Mouse (Mus musculus) left cerebral cortex, postnatal 14 days (tissue): ENCODE measurements at regions not wholly inside any gene's neighbourhood (a gene's known extent, or its start where the extent isn't known, plus 50 kb on each side); places are given as distances from the start of the nearest gene placed in this dataset.

Experiments
- DNase-seq, 2 experiments: peaks; one replicate each; pipeline ENCODE4 v3.0.0; 2021 to 2022; ENCODE audit warnings: low spot score in 2 of 2, mixed read lengths in 1 of 2
- intact Hi-C: fragments of 180-260 bp; cut with DNase I; formaldehyde crosslinking; loops from one replicate; pipeline ENCODE4 v1.15.1; 2025

DNA sequence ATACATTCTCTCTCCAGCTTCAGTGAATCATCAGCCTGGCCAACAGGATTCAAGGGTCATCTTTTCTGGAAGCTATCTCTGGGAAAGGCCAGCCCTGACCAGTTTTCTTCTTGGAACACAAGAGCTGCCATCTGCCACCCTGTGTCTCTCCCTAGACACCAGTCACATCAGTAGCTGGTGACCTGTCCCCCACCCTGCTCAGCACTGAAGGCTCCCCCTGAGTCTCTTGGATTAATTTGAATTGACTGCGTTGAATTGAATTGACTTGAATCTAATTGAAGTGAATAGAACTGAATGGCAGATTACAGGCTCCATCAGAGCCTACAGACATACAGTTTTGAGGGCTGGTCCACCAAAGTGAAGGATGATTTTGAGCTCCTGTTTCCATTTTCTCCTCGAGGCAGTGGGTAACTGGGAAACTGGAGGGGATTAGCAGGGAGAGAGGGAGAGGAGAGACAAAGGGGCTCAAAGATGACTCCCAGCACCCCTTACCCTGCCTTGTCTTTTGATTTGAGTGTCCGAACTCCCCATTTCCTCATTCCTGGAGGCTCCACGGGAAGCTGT is 133.4 kb upstream of the Tle3 start:
- intact Hi-C loops, result no loop called here
- DNase-seq, result no peak

GRCm38 (mm10) chr9:61239328-61239727 is 132.8 kb upstream of the Tle3 start:
- intact Hi-C loops, result no loop called here
- DNase-seq, result no peak

GRCm38 (mm10) chr9:61241442-61241841 is 130.7 kb upstream of the Tle3 start:
- no peak for DNase-seq
- intact Hi-C loops, result no loop called here

DNA sequence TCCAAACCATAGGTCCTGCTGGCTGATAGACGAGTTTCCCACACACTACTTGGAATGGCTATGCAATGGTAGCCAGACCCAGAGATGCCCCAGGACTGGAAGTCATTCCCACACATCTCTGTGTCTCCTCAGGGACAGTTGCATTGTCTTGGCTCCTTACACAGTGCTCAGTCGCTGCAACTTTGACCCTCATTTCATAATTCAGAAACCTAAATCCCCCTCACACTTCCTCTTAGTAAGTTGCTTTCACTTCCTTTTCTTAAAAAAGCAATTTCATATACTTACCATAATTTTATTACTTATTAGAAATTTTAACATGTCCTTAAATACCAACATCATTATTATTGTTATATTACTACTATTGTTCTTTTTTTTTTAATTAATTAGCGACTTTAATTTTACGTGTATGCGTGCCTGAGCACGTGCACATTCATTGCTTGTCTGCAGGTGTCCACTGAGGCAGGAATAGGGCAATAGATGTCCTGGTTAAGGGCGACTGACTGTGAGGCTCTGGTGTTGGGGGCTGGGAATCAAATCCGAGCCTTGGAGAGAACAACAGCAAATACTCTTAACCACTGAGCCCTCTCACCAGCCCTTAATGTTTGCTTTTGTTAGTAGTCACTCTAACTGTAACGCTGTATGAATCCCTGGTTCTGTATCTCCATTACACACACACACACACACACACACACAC is 129.9 kb upstream of the Tle3 start:
- DNase-seq, result no peak
- intact Hi-C loops, result no loop called here

DNA sequence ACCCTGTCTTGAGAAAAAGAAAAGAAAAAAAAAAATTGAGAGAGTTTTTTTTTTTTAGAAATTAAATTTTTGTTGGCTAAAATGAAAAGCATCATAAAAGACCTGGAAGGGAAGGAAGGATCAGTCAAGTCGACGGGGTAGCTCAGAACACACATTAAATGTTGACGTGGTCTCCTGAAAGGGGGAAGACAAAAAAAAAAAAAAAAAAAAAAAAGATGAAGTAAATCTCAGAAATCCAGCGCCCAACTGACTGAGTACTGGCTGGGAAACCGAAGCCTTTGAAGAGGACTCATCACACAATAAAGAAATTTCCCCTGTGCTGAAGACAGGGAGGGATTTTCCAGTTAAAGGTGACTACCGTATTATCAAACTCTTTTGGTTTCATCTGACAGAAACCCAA is 128.9 kb upstream of the Tle3 start:
- no peak for DNase-seq
- intact Hi-C loops, result no loop called here

DNA sequence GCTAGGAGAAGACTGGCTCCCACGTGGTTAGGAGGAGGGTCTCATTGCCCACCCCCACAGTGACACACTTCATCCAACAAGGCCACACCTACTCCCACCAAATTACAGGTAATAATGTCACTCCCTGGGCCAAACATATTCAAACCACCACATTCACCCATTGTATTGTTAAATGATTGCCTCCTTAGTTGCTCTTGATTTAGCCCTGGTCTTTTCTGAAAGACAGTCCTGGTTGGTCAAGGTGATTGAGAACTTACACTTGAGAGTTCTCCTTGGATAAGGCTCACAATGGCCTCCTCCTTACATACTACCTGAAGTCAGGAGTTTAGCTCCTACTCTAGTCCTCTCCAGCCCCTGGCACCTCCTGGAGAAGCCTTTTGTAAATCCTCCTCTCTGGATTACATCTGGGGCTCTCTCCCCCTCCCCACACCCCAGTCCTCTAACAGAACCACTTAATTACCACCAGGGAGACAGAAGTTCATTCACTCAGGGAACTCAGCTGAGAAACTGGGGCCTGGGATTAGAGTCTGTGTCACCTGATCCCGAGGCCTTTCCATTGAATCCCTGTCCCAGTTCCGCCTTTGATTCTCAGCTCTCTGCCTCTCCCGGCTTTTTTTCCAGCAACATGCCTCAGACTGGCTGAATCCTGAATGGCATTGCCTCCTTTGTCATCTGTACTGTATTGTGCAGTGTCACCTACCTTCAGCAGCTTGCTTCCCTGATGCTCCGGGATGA is 122.3 kb upstream of the Tle3 start:
- DNase-seq, result no peak
- intact Hi-C loops, result no loop called here

DNA sequence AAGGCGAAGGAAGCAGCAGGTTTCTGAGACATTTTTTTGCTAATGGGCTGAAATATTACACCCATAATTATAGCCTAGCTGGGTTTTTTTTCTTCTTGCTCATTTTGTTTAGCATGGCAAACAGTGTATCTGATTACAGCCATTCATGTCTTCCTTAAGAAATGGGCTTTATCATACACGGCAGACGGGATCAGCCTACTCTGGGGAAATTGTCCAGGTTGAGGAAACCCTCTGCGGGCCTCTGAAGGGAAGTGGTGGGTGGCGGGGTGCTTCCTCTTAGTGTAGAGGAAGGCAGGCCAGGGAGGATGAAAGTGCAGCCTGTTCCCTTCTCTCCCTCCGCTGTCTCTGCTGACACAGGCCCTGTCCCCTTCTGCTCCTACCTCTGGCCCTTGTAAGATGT is 120.6 kb upstream of the Tle3 start:
- peak in 1 of 2 experiments; percentile 33 for DNase-seq
- intact Hi-C loops, result no loop called here

- DNase-seq, result no peak
- intact Hi-C loops, result no loop called here
Observed at GRCm38 (mm10) chr9:61253761-61254160, 118.4 kb upstream of the Tle3 start.

- intact Hi-C loops, result no loop called here
- no peak for DNase-seq
Observed at GRCm38 (mm10) chr9:61257488-61257887, 114.7 kb upstream of the Tle3 start.

DNA sequence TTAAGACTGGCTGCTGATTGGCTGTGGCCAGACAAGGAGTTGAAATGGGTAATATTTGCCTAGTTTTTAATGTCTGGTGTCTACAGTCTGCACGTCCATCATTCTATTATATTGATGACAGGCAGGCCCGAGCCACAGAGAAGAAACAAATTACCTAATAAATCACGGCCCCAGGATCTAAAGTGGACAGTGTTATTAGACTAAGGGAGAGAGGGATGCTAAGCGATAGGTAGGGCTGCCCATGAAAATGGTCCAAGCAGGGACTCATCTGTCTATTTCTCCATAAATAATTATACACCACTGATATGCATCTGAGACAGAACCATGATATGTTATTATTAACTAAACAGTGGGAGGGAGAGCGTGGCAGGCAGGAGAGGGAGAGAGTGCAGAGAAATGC is 114.1 kb upstream of the Tle3 start:
- intact Hi-C loops, result no loop called here

DNA sequence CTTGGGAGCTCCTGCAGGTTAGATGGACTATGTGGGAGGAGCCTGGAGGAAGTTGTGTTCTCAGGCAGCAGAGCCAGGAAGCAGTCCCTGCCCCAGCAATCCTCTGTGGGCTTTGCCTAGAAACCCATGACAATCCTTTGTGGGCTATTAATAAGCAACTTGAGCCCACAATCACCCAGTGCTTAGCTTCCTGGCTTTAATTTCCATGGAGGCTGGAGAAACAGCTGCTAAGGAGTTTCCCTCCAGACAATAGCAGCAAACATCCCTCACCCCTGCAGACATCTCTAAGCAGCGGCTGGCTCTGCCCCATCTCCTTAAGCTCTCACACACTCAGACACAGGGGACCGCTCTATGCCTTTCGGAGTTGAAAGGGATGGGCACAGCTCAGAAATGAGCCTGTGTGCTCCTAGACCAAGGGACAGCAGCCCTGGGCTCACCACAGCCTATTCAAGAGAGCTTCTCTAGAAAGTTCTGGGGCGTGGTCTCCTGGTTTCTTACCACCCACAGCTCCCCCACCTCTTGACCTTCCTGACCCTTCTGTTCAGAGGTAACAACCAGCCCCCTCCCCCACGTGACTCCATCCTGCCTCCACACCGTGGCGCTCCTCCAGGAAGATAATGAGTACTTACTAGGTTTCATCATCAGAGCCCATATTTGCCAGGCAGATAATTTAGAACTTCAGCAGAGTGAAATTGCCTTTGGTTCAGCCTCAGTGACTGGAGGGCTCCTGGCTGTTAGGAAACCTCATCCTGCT is 112.6 kb upstream of the Tle3 start:
- intact Hi-C loops, result no loop called here
- DNase-seq, result no peak

More for the DNA sequence above, 114.1 kb upstream of the Tle3 start:
- no peak for DNase-seq

GRCm38 (mm10) chr9:61261263-61261662 is 110.9 kb upstream of the Tle3 start:
- intact Hi-C loops, result no loop called here
- no peak for DNase-seq

GRCm38 (mm10) chr9:61261739-61262333 is 110.3 kb upstream of the Tle3 start:
- intact Hi-C loops, result no loop called here
- no peak for DNase-seq

DNA sequence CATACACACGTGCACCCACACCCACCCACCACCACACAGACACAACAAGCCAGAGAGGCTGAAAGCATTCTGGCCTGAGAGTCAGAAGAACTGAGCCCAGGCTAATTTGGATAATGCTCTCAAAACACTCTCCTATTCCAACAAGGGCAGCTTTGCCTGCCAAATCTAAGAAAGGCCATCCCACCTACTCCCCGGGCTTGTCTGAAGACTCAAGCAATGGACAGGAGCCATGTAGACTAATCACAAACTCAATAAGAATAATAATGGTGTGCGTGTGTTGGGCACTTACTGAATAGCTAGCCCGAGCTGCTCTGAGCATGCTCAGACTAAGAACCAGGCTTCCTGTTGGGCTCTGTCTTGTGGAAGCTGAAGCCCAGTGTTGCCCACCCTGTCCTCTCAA is 108.8 kb upstream of the Tle3 start:
- intact Hi-C loops, result no loop called here
- DNase-seq, result no peak

DNA sequence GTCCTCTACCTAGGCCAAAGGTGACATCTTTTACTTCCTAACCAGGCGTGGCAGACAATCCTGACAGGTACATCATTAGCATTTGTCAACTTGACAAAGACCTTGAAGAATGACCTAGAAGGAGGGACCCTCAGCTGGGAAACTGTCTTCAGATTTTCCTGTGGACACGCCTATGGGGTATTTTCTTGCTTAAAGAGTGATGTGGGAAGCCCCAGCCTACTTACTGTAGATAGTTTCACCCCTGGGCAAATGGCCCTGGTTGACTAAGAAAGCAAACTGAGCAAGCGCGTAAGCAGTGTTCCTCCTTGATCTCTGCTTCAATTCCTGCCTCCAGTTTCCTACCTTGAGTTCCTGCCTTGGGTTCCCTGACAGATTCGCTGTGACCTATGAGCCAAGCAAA is 106.7 kb upstream of the Tle3 start:
- intact Hi-C loops, result no loop called here
- no peak for DNase-seq

DNA sequence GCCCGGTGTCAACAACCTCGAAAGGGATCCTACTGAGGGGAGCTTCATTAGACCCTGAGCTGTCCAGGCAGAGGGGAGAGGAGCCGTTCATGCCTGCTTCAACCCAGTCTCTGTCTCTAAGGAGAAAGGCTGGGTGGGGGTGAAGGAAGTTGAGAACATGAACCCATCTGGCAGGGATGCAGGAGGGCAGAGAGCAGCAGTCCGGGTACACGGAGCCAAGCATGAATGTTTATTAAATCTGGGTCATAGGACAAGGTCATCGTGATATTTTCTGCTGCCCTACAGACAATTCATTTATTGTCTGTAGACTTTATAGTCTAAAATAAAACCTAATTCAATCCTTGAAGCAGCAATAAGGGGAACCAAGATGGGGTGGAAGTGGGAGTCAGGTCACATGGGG is 105.2 kb upstream of the Tle3 start:
- intact Hi-C loops, result no loop called here
- no peak for DNase-seq

DNA sequence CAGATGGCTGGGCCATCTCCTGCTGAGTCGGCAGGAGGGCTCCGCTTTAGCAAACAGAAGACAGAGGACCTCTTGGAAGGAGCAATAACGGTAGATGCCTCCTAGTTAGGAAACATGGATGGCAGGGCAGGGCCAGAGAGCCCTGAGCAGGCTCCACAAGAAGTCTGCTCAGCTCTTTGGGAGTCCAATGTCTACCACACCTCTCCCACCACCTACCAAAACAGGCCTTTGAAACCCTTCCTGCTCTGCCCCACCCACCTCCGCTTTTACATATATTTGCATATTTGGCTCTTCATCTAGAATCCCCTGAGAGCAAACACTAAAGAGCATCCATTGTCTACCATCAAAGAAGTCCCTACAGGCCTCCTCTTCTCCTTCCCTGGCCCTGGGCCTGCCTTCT is 104.6 kb upstream of the Tle3 start:
- intact Hi-C loops, result no loop called here
- DNase-seq, result no peak

DNA sequence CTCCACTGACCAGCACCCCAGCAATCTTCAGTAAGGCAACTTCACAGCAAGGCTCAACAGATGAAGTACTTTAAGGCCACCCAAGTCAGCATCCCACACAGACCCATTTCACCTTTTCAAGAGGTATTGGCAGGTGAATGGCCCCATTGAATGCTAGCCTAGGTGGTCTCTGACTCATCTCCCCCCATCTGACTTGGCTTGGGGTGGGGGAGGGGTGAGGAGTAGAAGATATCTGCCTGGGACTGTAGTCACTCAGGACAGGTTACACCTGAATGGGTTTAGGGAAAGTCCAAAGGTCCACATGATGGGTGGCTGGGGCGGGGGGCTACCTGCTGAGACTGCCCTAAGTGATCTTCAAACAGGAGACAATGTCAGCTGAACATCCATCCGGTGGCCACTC is 104.0 kb upstream of the Tle3 start:
- DNase-seq, result no peak
- intact Hi-C loops, result no loop called here

GRCm38 (mm10) chr9:61268681-61269080 is 103.5 kb upstream of the Tle3 start:
- intact Hi-C loops, result no loop called here
- no peak for DNase-seq
